Mouse (Mus musculus) intestine, embryonic 14.5 days (tissue): ENCODE results near the gene Tom1l2. TPM values are rescaled to one million over a fixed set of nuclear protein-coding genes. Genes with fewer than 3 reads are reported as not detected.

ENCODE experiments used
- ATAC-seq: fragments of 200-750 bp; cut with Nextera tagmentation; replicated peaks from 2 replicates; pipeline ENCODE4 v1.8.0; 2017; ENCODE audit warnings: low read depth, moderate number of reproducible peaks, moderate TSS enrichment, moderate library complexity; ENCODE audit not compliant: low FRiP score, low TSS enrichment
- DNase-seq: peaks from one replicate; pipeline ENCODE4 v3.0.0-alpha.2; 2018; ENCODE audit warnings: low spot score
- H3K27ac ChIP-seq: fragments of 300-500 bp; sonication (generic); 2 replicates; pipeline ENCODE4 v1.5.1; 2014; ENCODE audit warnings: low read depth, mild to moderate bottlenecking, control low read depth
- H3K27me3 ChIP-seq: fragments of 300-500 bp; sonication (generic); replicated peaks from 2 replicates; pipeline ENCODE4 v1.6.1; 2014; ENCODE audit warnings: low read length, control low read depth; ENCODE audit not compliant: control insufficient read depth, insufficient read depth
- H3K36me3 ChIP-seq: fragments of 300-500 bp; sonication (generic); 2 replicates; pipeline ENCODE4 v1.6.1; 2014; ENCODE audit warnings: low read length, control low read depth; ENCODE audit not compliant: control insufficient read depth, insufficient read depth
- H3K4me1 ChIP-seq: fragments of 300-500 bp; sonication (generic); replicated peaks from 2 replicates; pipeline ENCODE4 v1.6.1; 2014; ENCODE audit warnings: low read length, control low read depth, mixed read lengths; ENCODE audit not compliant: control insufficient read depth, insufficient read depth
- H3K4me2 ChIP-seq: fragments of 300-500 bp; sonication (generic); 2 replicates; pipeline ENCODE4 v1.6.1; 2014; ENCODE audit warnings: low read length
- H3K4me3 ChIP-seq: fragments of 300-500 bp; sonication (generic); 2 replicates; pipeline ENCODE4 v1.5.1; 2014; ENCODE audit warnings: low read depth, low read length, control low read depth, mixed read lengths
- H3K9ac ChIP-seq: fragments of 300-500 bp; sonication (generic); 2 replicates; pipeline ENCODE4 v1.6.1; 2014; ENCODE audit warnings: mild to moderate bottlenecking, low read length
- H3K9me3 ChIP-seq: fragments of 300-500 bp; sonication (generic); 2 replicates; pipeline ENCODE4 v1.6.1; 2016; ENCODE audit warnings: low read length, control low read depth; ENCODE audit not compliant: control insufficient read depth
- WGBS: fragments of 180-500 bp; shearing (Covaris S2); extraction: QIAGEN DNeasy Blood & Tissue Kit; methylation state at CpG from one replicate; pipeline ENCODE4 v1.1.7; 2014; 5-methylcytosine and 5-hydroxymethylcytosine counted together
- polyA plus RNA-seq: library from polyadenylated mRNA; unstranded; fragments of >200 nt; fragmentation: Nextera tagmentation; extraction: Ambion mirVana; gene quantifications from 2 replicates; pipeline ENCODE4 v1.2.1, GENCODE M21; 2014

Tom1l2 gene
- polyA plus RNA-seq, 1 experiment from 2014 or later = 19.4 TPM

DNA sequence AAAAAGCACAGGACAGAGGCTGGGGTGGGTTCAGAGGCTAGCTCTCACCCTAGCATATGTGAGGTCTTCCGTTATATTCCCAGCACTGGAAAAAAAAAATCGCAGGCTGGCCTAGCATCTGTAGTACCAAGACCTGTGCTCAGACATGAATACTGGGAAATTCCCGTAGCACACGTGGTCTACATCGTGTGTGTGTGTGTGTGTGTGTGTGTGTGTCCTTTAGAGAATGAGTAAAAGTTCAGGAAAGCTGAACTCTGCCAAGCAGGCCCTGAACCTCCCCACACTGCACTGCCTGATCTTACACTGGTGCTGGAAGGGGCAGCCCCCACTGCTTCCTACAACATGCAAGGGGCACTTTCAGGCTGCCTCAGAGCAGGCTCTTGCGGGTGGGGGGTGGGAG lies 21.8 kb upstream of the Tom1l2 start:
- H3K4me1 ChIP-seq = no peaks in the 10 kb centered on the region
- H3K27me3 ChIP-seq = no peaks in the 10 kb centered on the region
- no peak for DNase-seq
- H3K4me3 ChIP-seq = no peak overlapping the region
- ATAC-seq = no peak
- H3K4me2 ChIP-seq = no peak overlapping the region
- WGBS = 80% methylated on average over 6 of the region's 6 CpGs
- no peaks in the 10 kb centered on the region for H3K36me3 ChIP-seq
- H3K9me3 ChIP-seq = no peaks in the 10 kb centered on the region
- no peak overlapping the region for H3K27ac ChIP-seq
- H3K9ac ChIP-seq = no peak overlapping the region

- Histone ChIP-seq H3K4me2 (no peak overlapping the region), H3K4me1 (peaks cover 6% of the 10 kb centered on the region; the same call in 1 of the 2 replicates), H3K27me3 (no peaks in the 10 kb centered on the region), H3K9me3 (no peaks in the 10 kb centered on the region), H3K9ac (no peak overlapping the region), H3K36me3 (no peaks in the 10 kb centered on the region), H3K4me3 (no peak overlapping the region), H3K27ac (no peak overlapping the region)
- WGBS = 77% methylated on average over 13 of the region's 13 CpGs
- ATAC-seq (no peak), DNase-seq (no peak)
These were observed 17.7 kb upstream of the Tom1l2 start for GRCm38 (mm10) chr11:60370431-60370830.

- H3K36me3 ChIP-seq = no peaks in the 10 kb centered on the region
- 62% methylated on average over 4 of the region's 4 CpGs for WGBS
- no peak for DNase-seq
These were observed 16.7 kb upstream of the Tom1l2 start for GRCm38 (mm10) chr11:60369448-60369847.

GRCm38 (mm10) chr11:60368909-60369308 lies 16.2 kb upstream of the Tom1l2 start:
- H3K4me1 ChIP-seq = peaks cover 6% of the 10 kb centered on the region; the same call in 1 of the 2 replicates
- H3K27me3 ChIP-seq = no peaks in the 10 kb centered on the region
- H3K4me3 ChIP-seq = no peak overlapping the region
- H3K9ac ChIP-seq = no peak overlapping the region
- DNase-seq (no peak), ATAC-seq (no peak)
- 80% methylated on average over 4 of the region's 4 CpGs for WGBS
- no peaks in the 10 kb centered on the region for H3K9me3 ChIP-seq
- H3K36me3 ChIP-seq = no peaks in the 10 kb centered on the region
- no peak overlapping the region for H3K4me2 ChIP-seq
- H3K27ac ChIP-seq = no peak overlapping the region

More at GRCm38 (mm10) chr11:60369448-60369847, 16.7 kb upstream of the Tom1l2 start:
- Histone ChIP-seq H3K4me1 (peaks cover 6% of the 10 kb centered on the region; the same call in 1 of the 2 replicates), H3K4me3 (no peak overlapping the region), H3K4me2 (no peak overlapping the region), H3K27ac (no peak overlapping the region), H3K9ac (no peak overlapping the region), H3K9me3 (no peaks in the 10 kb centered on the region), H3K27me3 (no peaks in the 10 kb centered on the region)
- ATAC-seq = no peak

- H3K4me3 ChIP-seq = no peak overlapping the region
- DNase-seq (no peak), ATAC-seq (no peak)
- no peaks in the 10 kb centered on the region for H3K27me3 ChIP-seq
- WGBS = 69% methylated on average over 3 of the region's 3 CpGs
- H3K9ac ChIP-seq = no peak overlapping the region
- H3K36me3 ChIP-seq = no peaks in the 10 kb centered on the region
- H3K27ac ChIP-seq = no peak overlapping the region
- H3K9me3 ChIP-seq = no peaks in the 10 kb centered on the region
- no peak overlapping the region for H3K4me2 ChIP-seq
- H3K4me1 ChIP-seq = peaks cover 6% of the 10 kb centered on the region; the same call in 1 of the 2 replicates
These were observed 14.6 kb upstream of the Tom1l2 start for GRCm38 (mm10) chr11:60367256-60367655.

DNA sequence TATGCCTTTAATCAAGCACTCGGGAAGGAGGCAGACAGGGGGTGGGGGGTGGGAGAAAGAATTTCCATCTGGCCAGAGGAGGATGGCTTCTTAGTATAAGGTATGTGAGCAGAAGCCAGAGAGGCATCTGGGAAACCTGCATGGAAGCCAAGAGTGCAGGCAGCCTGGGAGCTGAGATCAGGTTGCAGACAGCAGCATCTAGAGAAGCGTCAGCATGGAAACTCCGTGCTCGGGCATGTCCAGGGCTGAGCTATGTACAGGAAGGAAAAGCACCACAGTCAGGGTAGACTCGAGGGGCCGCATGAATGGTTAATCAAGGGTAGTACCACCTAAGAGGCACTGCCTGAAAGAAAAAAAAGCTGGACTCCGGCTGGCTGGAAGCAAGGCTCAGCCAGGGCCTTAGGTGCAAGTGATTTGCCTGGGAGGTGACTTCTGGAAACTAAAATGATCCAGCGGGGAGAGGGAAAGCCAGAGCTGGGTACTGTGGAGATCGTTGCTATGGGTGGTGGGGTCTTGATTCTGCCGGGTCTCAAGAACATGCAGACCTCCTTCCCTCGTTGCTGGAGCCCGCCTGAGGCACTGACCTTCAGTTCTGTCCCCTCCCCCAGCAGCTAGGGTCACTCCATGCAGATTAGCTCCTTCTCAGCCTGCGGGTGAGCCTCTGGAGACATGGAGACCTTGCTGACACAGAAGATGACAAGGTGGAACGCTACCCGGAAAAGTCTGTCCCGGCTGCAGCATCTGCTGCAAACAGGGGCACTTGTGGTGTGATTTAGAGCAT lies 13.7 kb upstream of the Tom1l2 start:
- Histone ChIP-seq H3K9ac (no peak overlapping the region), H3K4me2 (no peak overlapping the region), H3K9me3 (no peaks in the 10 kb centered on the region), H3K27ac (peak overlapping the region; percentile 57; the same call in 1 of the 2 replicates), H3K4me3 (no peak overlapping the region), H3K36me3 (no peaks in the 10 kb centered on the region), H3K27me3 (no peaks in the 10 kb centered on the region), H3K4me1 (peaks cover 6% of the 10 kb centered on the region; the same call in 1 of the 2 replicates)
- peak; percentile 47 for ATAC-seq
- no peak for DNase-seq
- 26% methylated on average over 16 of the region's 16 CpGs for whole genome bisulfite sequencing

- Histone ChIP-seq H3K9ac (no peak overlapping the region), H3K9me3 (no peaks in the 10 kb centered on the region), H3K4me1 (0 out of 2 replicates have a peak, but pooled peaks cover 6% of the 10 kb centered on the region), H3K36me3 (no peaks in the 10 kb centered on the region), H3K4me2 (no peak overlapping the region), H3K27ac (no peak overlapping the region), H3K4me3 (no peak overlapping the region), H3K27me3 (no peaks in the 10 kb centered on the region)
- ATAC-seq (no peak), DNase-seq (no peak)
- WGBS = 76% methylated on average over 5 of the region's 5 CpGs
These were observed 8.0 kb upstream of the Tom1l2 start for GRCm38 (mm10) chr11:60360631-60361201.

DNA sequence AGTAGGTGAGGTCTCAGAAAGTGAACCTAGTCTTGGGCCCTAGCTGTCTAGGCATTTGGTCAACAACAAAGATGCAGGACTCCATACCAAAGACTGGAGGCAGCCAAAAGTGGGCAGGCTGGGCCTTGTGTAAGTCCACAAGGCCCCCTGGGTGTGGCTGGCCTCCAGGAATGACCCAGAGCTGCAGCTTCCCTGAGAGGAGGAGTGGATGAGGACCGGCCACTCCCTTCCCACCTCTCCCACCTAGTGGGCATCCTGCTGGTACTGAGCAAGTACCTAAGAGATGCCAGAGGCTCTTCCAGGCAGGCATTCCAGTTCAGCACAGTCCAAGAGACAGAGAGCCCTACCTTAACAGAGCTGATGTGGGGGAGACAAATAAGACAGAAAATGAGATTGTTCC lies 7.2 kb upstream of the Tom1l2 start:
- no peak overlapping the region for H3K4me2 ChIP-seq
- WGBS = 75% methylated on average over 1 of the region's 1 CpGs
- no peaks in the 10 kb centered on the region for H3K27me3 ChIP-seq
- H3K9me3 ChIP-seq = no peaks in the 10 kb centered on the region
- no peak for ATAC-seq
- H3K27ac ChIP-seq = no peak overlapping the region
- H3K9ac ChIP-seq = no peak overlapping the region
- no peak overlapping the region for H3K4me3 ChIP-seq
- no peak for DNase-seq
- 0 out of 2 replicates have a peak, but pooled peaks cover 6% of the 10 kb centered on the region for H3K4me1 ChIP-seq
- H3K36me3 ChIP-seq = no peaks in the 10 kb centered on the region
